Mouse (Mus musculus) midbrain, embryonic 14.5 days (tissue): ENCODE results near the gene Tcea2. TPM values are rescaled to one million over a fixed set of nuclear protein-coding genes. Genes with fewer than 3 reads are reported as not detected.

Source experiments
- ATAC-seq: fragments of 200-750 bp; cut with Nextera tagmentation; 2 replicates; pipeline ENCODE4 v1.8.0; 2017; ENCODE audit warnings: moderate number of reproducible peaks, moderate library complexity; ENCODE audit not compliant: low FRiP score, low TSS enrichment
- DNase-seq: peaks from one replicate; pipeline ENCODE4 v3.0.0-alpha.2; 2015
- H3K27ac ChIP-seq: fragments of 300-500 bp; sonication (generic); replicated peaks from 2 replicates; pipeline ENCODE4 v1.5.1; 2014; ENCODE audit warnings: mild to moderate bottlenecking, low read depth, low read length, moderate library complexity
- H3K27me3 ChIP-seq: fragments of 300-500 bp; sonication (generic); 2 replicates; pipeline ENCODE4 v1.6.1; 2014; ENCODE audit warnings: low read length, control low read depth, mixed read lengths; ENCODE audit not compliant: control insufficient read depth, insufficient read depth
- H3K36me3 ChIP-seq: fragments of 300-500 bp; sonication (generic); 2 replicates; pipeline ENCODE4 v1.6.1; 2014; ENCODE audit warnings: low read length, control low read depth; ENCODE audit not compliant: control insufficient read depth, insufficient read depth
- H3K4me1 ChIP-seq: fragments of 300-500 bp; sonication (generic); 2 replicates; pipeline ENCODE4 v1.6.1; 2014; ENCODE audit warnings: mild to moderate bottlenecking, antibody characterized with exemption, low read length, control low read depth; ENCODE audit not compliant: control insufficient read depth, insufficient read depth
- H3K4me2 ChIP-seq: fragments of 300-500 bp; sonication (generic); 2 replicates; pipeline ENCODE4 v1.6.1; 2014; ENCODE audit warnings: mild to moderate bottlenecking, low read length, moderate library complexity
- H3K4me3 ChIP-seq: fragments of 300-500 bp; sonication (generic); replicated peaks from 2 replicates; pipeline ENCODE4 v1.5.1; 2014; ENCODE audit warnings: low read depth, low read length
- H3K9ac ChIP-seq: fragments of 300-500 bp; sonication (generic); replicated peaks from 2 replicates; pipeline ENCODE4 v1.6.1; 2014; ENCODE audit warnings: mild to moderate bottlenecking, low read length, moderate library complexity
- H3K9me3 ChIP-seq: fragments of 300-500 bp; sonication (generic); 2 replicates; pipeline ENCODE4 v1.6.1; 2016; ENCODE audit warnings: low read length, control low read depth, mixed read lengths; ENCODE audit not compliant: control insufficient read depth
- WGBS: fragments of 180-500 bp; shearing (Covaris S2); extraction: QIAGEN DNeasy Blood & Tissue Kit; methylation state at CpG from one replicate; pipeline ENCODE4 v1.1.7; 2014; 5-methylcytosine and 5-hydroxymethylcytosine counted together
- polyA plus RNA-seq: library from polyadenylated mRNA; unstranded; fragments of >200 nt; fragmentation: Nextera tagmentation; extraction: Ambion mirVana; gene quantifications from 2 replicates; pipeline ENCODE4 v1.2.1, GENCODE M21; 2014

Gene Tcea2
- polyA plus RNA-seq, 1 experiment from 2014 or later: 37.4 TPM

DNA sequence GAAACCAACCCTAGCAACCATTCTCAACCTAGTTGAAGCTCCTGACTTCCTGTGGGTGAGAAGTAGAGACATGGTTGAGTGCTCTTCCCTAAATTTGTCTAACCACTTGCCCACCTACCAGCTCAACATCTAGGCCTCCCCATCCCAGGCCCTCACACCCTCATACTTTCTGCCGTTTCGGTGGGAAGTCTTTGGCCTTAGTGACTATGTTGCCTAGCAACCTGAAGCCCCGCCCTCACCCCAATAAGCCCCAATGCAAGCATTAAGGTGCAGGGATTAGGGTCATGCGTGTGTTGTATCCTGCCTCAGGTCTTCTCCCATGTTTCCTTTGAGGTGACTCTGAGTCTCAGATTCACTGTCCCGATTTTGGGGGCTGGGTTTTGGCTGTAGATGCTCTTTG lies 18.1 kb downstream of the Tcea2 start, which contains the start of gene Lkaaear1:
TSS of gene Lkaaear1 (minus strand) at position 202 of the 400 bp plus-strand sequence.
- H3K4me1 ChIP-seq: peaks cover 4% of the 10 kb centered on the region; the same call in 1 of the 2 replicates
- WGBS: 35% methylated on average over 5 of the region's 5 CpGs
- no peak within 1 kb of the TSS for H3K4me2 ChIP-seq
- no peak within 1 kb of the TSS for H3K9ac ChIP-seq
- no peak within 1 kb of the TSS for H3K27ac ChIP-seq
- no peaks in the 10 kb centered on the region for H3K27me3 ChIP-seq
- H3K36me3 ChIP-seq: no peaks in the 10 kb centered on the region
- ATAC-seq (no peak), DNase-seq (no peak)
- no peak within 1 kb of the TSS for H3K4me3 ChIP-seq
- H3K9me3 ChIP-seq: no peaks in the 10 kb centered on the region

DNA sequence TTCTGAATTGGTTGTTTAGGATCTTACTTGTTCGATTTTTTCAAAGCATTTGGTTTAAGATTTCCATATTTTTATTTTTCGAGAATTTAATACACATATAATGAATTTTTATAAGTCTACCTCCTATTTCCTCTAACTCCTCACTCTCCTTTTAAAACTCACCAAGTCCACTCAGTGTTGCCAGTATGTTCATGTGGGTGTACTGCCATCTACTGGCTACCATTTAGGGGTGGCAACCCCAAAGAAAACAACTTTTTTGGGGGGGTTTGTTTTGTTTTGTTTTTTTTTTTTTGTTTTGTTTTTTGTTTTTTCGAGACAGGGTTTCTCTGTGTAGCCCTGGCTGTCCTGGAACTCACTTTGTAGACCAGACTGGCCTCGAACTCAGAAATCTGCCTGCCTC lies 26.6 kb downstream of the Tcea2 start:
- Histone ChIP-seq H3K9me3 (no peaks in the 10 kb centered on the region), H3K27ac (no peak overlapping the region), H3K4me1 (no peaks in the 10 kb centered on the region), H3K36me3 (no peaks in the 10 kb centered on the region), H3K9ac (no peak overlapping the region), H3K4me3 (no peak overlapping the region), H3K4me2 (no peak overlapping the region), H3K27me3 (no peaks in the 10 kb centered on the region)
- ATAC-seq (no peak), DNase-seq (peak; percentile 58)
- 41% methylated on average over 4 of the region's 4 CpGs for WGBS

DNA sequence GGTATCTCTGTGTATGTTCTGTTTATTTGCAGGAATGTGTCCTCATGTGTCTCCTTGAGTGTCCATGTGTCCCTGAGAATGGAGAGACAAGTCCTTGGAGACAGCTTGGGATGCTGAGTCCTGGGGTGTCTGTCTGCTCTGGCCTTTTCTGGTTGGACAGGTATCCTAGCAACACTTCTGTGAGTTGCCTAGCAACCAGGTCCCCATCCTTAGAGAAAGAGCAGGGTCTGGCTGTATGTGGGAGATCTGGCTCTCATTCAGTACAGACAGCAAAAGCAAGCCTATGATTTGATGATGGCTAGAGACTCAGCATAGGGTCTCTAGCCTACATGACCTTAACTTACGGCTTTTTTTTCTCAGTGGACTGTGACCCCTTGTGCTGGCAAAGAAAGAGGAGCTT lies 33.6 kb downstream of the Tcea2 start:
- Histone ChIP-seq H3K9me3 (no peaks in the 10 kb centered on the region), H3K4me3 (peak overlapping the region; percentile 54), H3K4me2 (peak overlapping the region; percentile 73), H3K27ac (peak overlapping the region; percentile 94), H3K9ac (peak overlapping the region; percentile 59; the same call in 1 of the 2 replicates), H3K36me3 (peaks cover 9% of the 10 kb centered on the region), H3K4me1 (peaks cover 41% of the 10 kb centered on the region), H3K27me3 (no peaks in the 10 kb centered on the region)
- WGBS: 16% methylated on average over 1 of the region's 1 CpGs
- peak; percentile 70 for ATAC-seq
- peak; percentile 85 for DNase-seq

DNA sequence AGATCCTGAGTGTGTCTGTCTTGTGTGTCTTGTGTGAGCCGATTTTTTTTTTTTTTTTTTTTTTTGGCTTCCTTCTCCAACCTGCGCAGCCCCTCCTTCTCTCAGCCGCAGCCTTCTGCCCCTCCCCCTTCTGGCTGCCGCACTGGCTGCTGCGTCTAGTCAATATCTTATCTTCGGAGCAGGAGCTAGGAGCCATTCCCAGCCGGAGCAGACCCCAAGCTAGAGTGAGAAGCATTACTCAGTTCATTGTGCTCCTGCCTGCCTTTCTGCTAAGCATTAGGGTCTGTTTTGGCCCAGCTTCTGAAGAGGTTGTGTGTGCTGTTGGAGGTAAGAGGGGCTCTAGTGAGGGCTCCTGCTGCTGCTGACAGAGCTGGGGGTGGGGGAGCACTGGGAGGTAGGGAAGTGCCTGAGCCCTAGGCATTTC lies 34.8 kb downstream of the Tcea2 start, which contains the start of gene Oprl1:
TSS of gene Oprl1 (plus strand) at position 114 of the 424 bp plus-strand sequence.
- DNase-seq: peak; percentile 88
- H3K36me3 ChIP-seq: peaks cover 21% of the 10 kb centered on the region
- WGBS: 1% methylated on average over 7 of the region's 7 CpGs
- peak; percentile 79 for ATAC-seq
- H3K4me1 ChIP-seq: peaks cover 41% of the 10 kb centered on the region
- peak within 1 kb of the TSS; percentile 73 for H3K4me2 ChIP-seq
- peak within 1 kb of the TSS; percentile 94 for H3K27ac ChIP-seq
- H3K9ac ChIP-seq: peak within 1 kb of the TSS; percentile 59
- no peaks in the 10 kb centered on the region for H3K9me3 ChIP-seq
- peak within 1 kb of the TSS; percentile 54 for H3K4me3 ChIP-seq
- no peaks in the 10 kb centered on the region for H3K27me3 ChIP-seq

DNA sequence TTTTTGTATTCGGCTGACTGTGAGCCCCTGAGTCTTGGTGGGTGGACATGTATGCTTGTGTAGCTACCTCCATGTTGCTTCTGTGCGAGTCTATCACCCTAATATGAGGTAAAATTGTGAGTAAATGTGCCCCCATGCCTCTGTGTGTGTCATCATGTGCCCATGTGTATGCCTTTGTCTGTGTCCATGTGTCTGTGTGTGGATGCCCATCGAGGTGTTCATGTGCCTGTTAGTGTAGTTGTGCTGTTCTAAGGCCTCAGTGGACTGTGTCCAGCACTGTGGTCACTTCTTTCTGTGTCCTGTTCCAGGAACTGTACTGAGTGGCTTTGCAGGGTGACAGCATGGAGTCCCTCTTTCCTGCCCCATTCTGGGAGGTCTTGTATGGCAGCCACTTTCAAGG lies 35.3 kb downstream of the Tcea2 start:
- peaks cover 25% of the 10 kb centered on the region for H3K36me3 ChIP-seq
- H3K9ac ChIP-seq: peak overlapping the region; percentile 59
- H3K4me3 ChIP-seq: peak overlapping the region; percentile 54
- 38% methylated on average over 3 of the region's 3 CpGs for WGBS
- peaks cover 41% of the 10 kb centered on the region for H3K4me1 ChIP-seq
- ATAC-seq: no peak
- DNase-seq: no peak
- no peaks in the 10 kb centered on the region for H3K9me3 ChIP-seq
- no peaks in the 10 kb centered on the region for H3K27me3 ChIP-seq
- peak overlapping the region; percentile 94 for H3K27ac ChIP-seq
- H3K4me2 ChIP-seq: peak overlapping the region; percentile 73

DNA sequence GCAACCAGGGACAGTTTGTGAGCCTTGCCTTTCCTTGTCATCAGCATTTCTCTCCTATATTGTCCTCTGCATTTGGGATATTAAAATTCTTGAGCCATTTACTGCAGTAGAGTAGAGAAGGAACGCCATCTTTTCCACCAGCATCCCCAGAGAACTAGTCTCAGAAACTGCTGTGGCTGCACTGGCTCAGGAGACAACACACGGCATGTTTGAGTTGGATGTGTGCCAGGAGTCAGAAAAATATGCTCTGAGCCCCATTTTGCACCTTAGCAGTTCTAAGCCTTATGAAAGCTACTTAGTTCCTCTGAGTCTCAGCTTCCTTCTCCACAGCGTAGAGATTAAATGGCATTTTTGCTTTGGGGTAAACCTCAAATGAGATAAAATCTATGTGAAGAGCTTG lies 36.9 kb downstream of the Tcea2 start:
- H3K9me3 ChIP-seq: no peaks in the 10 kb centered on the region
- H3K36me3 ChIP-seq: peaks cover 36% of the 10 kb centered on the region
- 53% methylated on average over 3 of the region's 3 CpGs for WGBS
- H3K9ac ChIP-seq: no peak overlapping the region
- ATAC-seq: no peak
- peak; percentile 39 for DNase-seq
- H3K27me3 ChIP-seq: no peaks in the 10 kb centered on the region
- peak overlapping the region; percentile 73 for H3K4me2 ChIP-seq
- H3K4me3 ChIP-seq: peak overlapping the region; percentile 54
- no peak overlapping the region for H3K27ac ChIP-seq
- peaks cover 41% of the 10 kb centered on the region for H3K4me1 ChIP-seq

DNA sequence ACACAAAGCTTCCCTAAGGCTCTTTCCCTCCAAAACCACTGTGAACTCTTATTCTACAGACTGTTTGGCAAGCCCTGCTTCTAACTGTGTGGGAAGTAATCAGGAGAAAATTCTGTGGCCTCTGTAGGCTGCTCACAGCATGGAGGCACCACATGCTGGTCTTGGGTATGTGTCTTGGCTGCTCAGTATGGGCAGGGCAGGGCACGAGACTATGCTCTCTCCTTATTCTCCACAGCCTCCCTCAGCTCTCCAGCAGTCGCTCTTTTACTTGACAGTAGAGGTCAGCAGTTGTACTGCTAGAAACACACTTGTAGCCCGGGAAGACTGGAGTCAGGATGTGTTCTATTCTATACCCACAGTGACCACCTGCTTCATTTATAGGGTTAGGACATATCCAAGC lies 40.0 kb downstream of the Tcea2 start:
- H3K27ac ChIP-seq: no peak overlapping the region
- H3K9me3 ChIP-seq: no peaks in the 10 kb centered on the region
- DNase-seq (peak; percentile 16), ATAC-seq (no peak)
- WGBS: 43% methylated on average over 3 of the region's 3 CpGs
- peaks cover 39% of the 10 kb centered on the region for H3K36me3 ChIP-seq
- no peak overlapping the region for H3K4me3 ChIP-seq
- H3K27me3 ChIP-seq: no peaks in the 10 kb centered on the region
- H3K4me2 ChIP-seq: no peak overlapping the region
- H3K9ac ChIP-seq: no peak overlapping the region
- H3K4me1 ChIP-seq: peaks cover 19% of the 10 kb centered on the region

DNA sequence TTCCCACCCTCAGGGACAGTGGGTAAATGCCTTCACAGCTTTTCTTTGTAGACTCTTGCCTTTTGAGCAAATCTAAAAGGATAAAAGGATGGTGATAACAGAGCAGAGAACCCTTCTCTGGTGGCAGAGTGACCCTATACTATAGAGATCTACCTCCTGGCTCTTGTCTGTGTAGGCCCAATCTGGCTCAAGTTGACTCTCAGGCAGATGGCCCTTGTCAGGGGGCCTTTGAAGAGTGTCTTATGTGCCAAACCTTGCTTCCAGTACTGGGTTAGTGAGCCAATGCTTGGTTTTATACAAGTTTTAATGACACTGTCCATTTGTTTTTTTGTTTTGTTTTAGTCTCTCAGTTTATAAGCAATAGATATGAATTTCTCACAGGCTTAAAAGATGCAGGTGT lies 41.1 kb downstream of the Tcea2 start:
- Histone ChIP-seq H3K4me1 (peaks cover 12% of the 10 kb centered on the region), H3K4me3 (no peak overlapping the region), H3K27me3 (no peaks in the 10 kb centered on the region), H3K27ac (no peak overlapping the region), H3K36me3 (peaks cover 42% of the 10 kb centered on the region), H3K4me2 (no peak overlapping the region), H3K9me3 (no peaks in the 10 kb centered on the region), H3K9ac (no peak overlapping the region)
- ATAC-seq: no peak
- DNase-seq: no peak

DNA sequence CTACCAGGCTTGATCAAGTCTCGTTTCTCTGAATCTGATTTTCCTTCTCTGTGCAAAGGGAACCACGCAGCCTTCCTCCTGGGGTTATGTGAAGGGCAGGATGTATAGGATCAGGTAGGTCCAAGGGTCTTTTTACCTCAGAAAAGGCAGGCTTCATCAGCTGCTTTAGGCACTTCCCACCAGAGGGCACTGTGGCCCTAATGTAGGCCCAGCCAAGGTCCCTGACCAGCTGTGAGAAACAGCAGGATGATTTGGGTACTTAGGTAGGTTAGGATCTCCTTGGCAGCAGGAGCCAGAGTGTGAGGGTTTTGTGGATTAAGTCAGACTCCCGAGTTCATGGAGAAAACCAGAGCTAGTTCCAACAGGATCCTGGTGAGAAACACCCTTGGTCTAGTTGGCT lies 42.1 kb downstream of the Tcea2 start:
- Histone ChIP-seq H3K9me3 (no peaks in the 10 kb centered on the region), H3K27ac (no peak overlapping the region), H3K27me3 (no peaks in the 10 kb centered on the region), H3K4me3 (no peak overlapping the region), H3K4me2 (no peak overlapping the region), H3K4me1 (peaks cover 2% of the 10 kb centered on the region), H3K9ac (no peak overlapping the region; the same call in 1 of the 2 replicates), H3K36me3 (peaks cover 51% of the 10 kb centered on the region)
- ATAC-seq (peak; percentile 37), DNase-seq (peak; percentile 87)
- WGBS: 3% methylated on average over 3 of the region's 3 CpGs
